Mouse (Mus musculus) cerebellum, adult 2 months (tissue): ENCODE results near the gene Drd5.

Experiments
- CTCF ChIP-seq: fragments of 200-500 bp; IDR thresholded peaks from 2 replicates; pipeline ENCODE4 v1.5.1; 2011; ENCODE audit warnings: low read depth, mild to moderate bottlenecking, control low read depth, low read length, moderate library complexity, borderline replicate concordance; ENCODE audit not compliant: insufficient read depth
- POLR2A ChIP-seq: fragments of 200-500 bp; IDR thresholded peaks from 2 replicates; pipeline ENCODE4 v1.6.1; 2011; ENCODE audit warnings: low read length, control low read depth, borderline replicate concordance; ENCODE audit not compliant: insufficient read depth

DNA sequence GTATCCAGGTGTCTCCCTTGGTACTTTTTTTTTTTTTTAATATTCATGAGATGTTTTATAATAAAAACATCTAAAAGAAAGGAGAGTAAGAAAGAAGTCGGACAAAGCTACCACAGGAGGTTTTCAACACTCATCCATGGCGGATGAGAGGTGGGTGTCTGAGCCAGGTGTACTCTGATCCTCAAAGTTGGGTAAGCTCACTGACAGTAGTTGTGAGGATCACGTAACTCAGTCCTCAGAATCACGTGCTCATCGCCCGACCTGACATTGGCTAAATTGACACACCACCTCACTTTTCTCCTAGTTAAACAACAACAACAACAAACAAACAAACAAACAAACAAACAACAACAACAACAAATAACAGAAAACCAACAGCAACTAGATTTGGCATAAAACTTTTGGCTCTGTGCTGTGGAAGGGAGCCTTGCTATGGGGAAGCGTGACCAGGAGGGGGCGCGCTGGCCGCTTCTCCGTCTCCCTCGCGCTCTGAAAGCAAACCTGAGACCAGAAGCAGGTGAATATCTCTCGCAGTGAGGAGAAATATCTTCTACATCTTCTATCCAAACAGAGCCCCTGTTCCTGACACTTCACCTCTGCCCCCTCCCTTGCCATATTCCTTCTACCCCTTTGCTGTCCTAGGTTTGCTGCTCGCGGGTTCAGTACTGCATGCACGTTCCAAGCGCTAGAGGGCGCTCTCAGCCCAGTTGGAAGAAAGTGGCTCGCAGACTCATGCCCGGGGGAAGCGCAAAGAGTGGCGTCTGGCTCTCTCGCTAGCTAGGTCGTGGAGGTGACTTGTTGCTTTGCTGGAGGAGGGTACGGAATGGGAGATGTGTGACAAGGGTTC lies 11.7 kb upstream of the Drd5 start:
- TF ChIP-seq CTCF, result peak; percentile 87
- no peak for TF ChIP-seq POLR2A
